Mouse (Mus musculus) C2C12 (cell line): ENCODE measurements around the gene 1700057G04Rik.

Experiments used
- CTCF ChIP-seq: IDR thresholded peaks from one replicate; pipeline ENCODE4 v1.5.1; 2011; ENCODE audit not compliant: control insufficient read depth, insufficient read depth, insufficient read length
- MAX ChIP-seq: IDR thresholded peaks from one replicate; pipeline ENCODE4 v1.6.1; 2011; ENCODE audit warnings: mild to moderate bottlenecking, control low read depth
- MYOD1 ChIP-seq: IDR thresholded peaks from one replicate; pipeline ENCODE4 v1.6.1; 2011; ENCODE audit warnings: low read depth; ENCODE audit not compliant: control insufficient read depth, insufficient read length
- MYOG ChIP-seq: IDR thresholded peaks from one replicate; pipeline ENCODE4 v1.6.1; 2011; ENCODE audit not compliant: control insufficient read depth, insufficient read length; ENCODE audit errors: extremely low read depth
- USF1 ChIP-seq: IDR thresholded peaks from one replicate; pipeline ENCODE4 v1.6.1; 2011; ENCODE audit warnings: low read depth, mild to moderate bottlenecking, control low read depth, moderate library complexity

DNA sequence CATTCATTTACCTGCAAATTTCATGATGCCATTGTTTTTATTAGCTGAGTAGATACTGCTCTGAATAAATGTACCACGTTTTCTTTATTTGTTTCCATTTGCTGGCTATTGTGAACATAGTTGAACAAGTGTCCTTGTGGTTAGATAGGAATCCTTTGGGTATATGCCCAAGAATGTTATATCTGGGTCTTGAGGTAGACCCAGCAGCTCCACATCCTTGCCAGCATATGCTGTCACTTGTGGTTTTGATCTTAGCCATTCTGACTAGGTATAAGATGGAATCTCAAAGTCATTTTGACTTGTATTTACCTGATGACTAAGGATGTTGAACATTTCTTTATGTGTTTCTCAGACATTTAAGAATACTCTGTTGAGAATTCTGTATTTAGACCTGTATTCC, 77.7 kb downstream of the 1700057G04Rik start:
- TF ChIP-seq MYOD1 (no peak), MAX (no peak), USF1 (no peak), CTCF (no peak), MYOG (no peak)
